Mouse (Mus musculus): ENCODE measurements around the gene Csf3. TPM values are rescaled to one million over a fixed set of nuclear protein-coding genes. Genes with fewer than 3 reads are reported as not detected.

The Csf3 gene
- polyA plus RNA-seq, 1 experiment from 2014 or later, result not detected

DNA sequence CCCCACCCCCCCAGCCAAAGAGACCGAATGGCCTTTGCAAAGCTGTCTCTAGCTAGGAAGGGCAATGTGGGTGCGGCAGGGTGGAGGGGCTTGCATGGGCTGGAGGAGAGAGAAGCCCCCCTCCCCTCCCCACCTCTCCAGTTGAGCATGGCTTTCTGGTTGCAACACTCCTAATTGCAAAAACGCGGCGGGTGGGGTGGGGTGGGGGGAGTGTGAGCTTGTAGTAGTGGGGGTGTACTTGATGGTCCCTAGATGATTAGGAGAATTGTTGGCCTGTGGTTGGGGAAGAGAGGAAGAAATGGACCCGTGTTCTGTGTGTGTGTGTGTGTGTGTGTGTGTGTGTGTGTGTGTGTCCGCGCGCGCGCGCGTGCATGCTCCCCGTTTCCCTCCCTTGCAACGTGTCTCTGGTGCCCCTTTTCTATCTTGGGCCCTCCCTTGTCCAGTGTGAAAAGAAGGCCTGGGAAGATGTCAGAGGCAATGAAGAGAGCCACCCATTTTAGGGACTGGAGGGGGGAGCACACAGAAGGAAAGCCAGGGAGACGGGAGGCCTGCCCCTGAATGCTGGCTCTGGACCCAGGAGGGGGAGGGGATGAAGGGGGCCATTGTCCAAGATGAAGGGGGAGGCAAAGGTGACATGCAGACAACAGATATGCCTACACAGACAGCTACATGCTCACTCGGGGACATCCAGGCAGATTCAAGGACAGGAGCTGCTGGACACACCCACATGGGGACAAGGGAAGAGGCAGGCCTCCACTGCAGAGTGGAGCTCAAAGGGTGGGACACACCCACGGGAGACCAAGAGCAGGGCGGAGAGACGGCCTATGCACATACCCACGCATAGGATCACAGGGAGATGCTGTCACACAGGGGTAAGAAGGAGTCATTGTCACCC is 41.6 kb downstream of the Csf3 start:
- H3K36me3 ChIP-seq, result no peaks in the 10 kb centered on the region
- peak overlapping the region; percentile 79 for H3K4me2 ChIP-seq
- H3K27me3 ChIP-seq (replicated peaks), result no peaks in the 10 kb centered on the region
- peak overlapping the region; percentile 96 for H3K27ac ChIP-seq (replicated peaks)
- peak overlapping the region; percentile 95 for H3K9ac ChIP-seq
- H3K4me1 ChIP-seq, result peaks cover 74% of the 10 kb centered on the region
- WGBS, result 1% methylated on average over 21 of the region's 21 CpGs
- peak overlapping the region; percentile 79 for H3K4me3 ChIP-seq
- ATAC-seq (ENCODE audit: extremely low read depth, insufficient number of reproducible peaks, low FRiP score, low TSS enrichment), result no peak
- no peaks in the 10 kb centered on the region for H3K9me3 ChIP-seq

DNA sequence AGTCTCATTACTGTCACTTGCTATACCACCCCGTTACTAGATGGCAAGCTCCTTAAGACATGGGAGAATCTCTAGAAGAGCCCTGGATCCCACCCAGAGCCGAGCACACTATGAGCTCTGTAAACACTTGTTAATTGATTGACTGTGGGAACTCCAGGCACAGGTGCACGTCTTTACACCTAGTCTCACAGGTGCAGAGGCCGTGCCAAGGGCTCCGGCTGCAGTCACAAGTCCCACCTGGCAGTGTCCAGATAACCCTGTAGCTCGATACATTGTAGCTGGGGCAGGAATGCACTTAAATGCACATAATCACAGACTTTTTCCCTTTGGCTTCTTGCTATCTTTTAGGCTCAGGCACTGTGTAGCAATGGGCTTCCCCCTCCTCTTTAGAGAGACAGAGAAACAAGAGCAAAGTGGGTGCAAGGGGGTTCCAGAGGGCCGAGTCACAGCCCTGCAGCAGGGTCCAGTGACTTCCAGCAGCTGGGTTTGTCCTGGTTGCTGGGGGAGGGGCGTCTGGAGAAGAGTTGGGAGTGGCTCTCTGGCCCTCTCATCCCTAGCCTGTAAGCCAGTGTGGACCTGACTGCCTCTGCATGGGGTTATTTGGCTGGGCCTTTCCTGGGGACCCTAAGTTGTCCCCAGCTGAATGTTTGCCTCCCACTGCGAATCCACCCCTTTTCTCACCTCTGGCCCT is 42.7 kb downstream of the Csf3 start:
- Histone ChIP-seq H3K27me3 (replicated peaks) (no peaks in the 10 kb centered on the region), H3K4me3 (peak overlapping the region; percentile 79), H3K4me1 (peaks cover 83% of the 10 kb centered on the region), H3K27ac (replicated peaks) (peak overlapping the region; percentile 96), H3K36me3 (no peaks in the 10 kb centered on the region), H3K9me3 (no peaks in the 10 kb centered on the region), H3K4me2 (peak overlapping the region; percentile 79), H3K9ac (peak overlapping the region; percentile 95)
- ATAC-seq (ENCODE audit: extremely low read depth, insufficient number of reproducible peaks, low FRiP score, low TSS enrichment), result no peak
- WGBS, result 5% methylated on average over 9 of the region's 9 CpGs

DNA sequence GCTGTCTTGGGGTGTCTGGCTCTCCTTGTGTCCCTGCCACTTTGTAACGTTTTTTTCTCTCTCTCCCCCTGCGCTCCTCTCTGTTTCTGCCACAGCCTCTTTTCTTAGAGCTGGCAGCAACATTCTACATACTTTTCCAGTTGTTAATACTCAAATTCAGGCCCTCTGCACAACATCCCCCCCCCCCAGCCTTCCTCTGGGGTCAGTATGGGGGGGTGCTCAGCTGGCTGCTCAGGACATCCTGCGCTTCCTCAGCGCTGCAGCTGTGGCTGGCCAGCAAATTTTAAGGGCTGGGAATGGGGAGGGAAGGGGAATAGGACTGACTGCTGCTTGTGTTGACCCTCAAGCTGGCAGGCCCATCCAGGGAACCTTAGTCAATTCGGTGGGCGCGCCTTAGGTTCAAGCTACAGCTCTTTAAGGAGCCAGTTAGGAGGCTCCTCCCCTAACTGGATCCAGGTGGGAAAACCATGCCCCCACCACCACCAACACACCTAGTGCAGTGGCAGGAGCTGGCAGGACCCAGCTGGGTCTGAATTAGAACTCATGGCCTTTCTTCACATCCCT is 43.5 kb downstream of the Csf3 start:
- Histone ChIP-seq H3K4me2 (peak overlapping the region; percentile 79), H3K27me3 (replicated peaks) (no peaks in the 10 kb centered on the region), H3K9me3 (no peaks in the 10 kb centered on the region), H3K36me3 (no peaks in the 10 kb centered on the region), H3K27ac (replicated peaks) (peak overlapping the region; percentile 96), H3K4me3 (peak overlapping the region; percentile 79), H3K9ac (peak overlapping the region; percentile 95), H3K4me1 (peaks cover 84% of the 10 kb centered on the region)
- WGBS, result 26% methylated on average over 7 of the region's 7 CpGs
- no peak for ATAC-seq (ENCODE audit: extremely low read depth, insufficient number of reproducible peaks, low FRiP score, low TSS enrichment)

DNA sequence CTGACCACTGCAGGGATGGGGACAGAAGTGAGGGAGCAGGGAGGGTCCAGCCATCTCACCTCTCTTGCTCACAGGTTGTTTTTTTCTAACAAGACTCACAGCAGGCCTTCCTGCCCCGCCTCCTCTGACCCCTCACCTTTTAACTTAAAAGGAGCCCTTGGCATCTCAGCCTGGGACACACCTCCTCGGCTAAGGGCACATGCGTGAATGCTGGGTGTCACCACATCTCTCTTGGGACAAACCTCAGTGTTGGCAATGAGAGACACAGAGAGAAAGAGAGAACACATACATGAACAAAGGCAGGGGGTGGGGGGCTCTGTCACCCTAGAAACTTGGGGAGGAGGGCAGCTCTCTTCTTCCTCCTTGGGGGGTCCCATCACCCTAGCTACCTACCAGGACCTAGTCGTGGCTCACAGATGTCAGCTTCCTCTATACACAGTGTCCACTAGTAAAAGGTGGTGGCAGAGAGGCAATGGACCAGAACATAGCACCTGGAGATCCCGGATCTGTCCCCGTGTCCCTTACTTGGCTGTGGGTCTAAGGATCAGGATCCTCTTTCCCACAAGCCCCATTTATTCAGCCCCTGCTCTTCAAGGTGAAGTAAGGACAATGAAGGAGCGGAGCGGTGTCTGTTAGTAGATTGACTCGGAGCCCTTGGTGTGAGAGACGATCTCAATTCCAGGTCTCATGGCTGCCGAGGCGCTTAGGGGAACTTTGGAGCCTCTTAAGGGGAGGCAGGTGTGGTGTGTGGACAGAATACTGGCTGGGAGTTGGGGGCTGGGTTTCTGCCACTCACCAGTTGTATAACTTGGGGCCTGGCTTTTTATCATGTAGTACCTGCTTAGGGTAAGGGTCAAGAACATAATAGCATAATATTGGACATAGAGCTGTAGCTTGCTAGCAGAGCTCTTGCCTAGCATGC is 45.1 kb downstream of the Csf3 start:
- H3K4me3 ChIP-seq, result peak overlapping the region; percentile 35
- peak overlapping the region; percentile 76 for H3K9ac ChIP-seq
- no peak for ATAC-seq (ENCODE audit: extremely low read depth, insufficient number of reproducible peaks, low FRiP score, low TSS enrichment)
- no peaks in the 10 kb centered on the region for H3K36me3 ChIP-seq
- peaks cover 87% of the 10 kb centered on the region for H3K4me1 ChIP-seq
- H3K27me3 ChIP-seq (replicated peaks), result no peaks in the 10 kb centered on the region
- H3K4me2 ChIP-seq, result peak overlapping the region; percentile 68
- peak overlapping the region; percentile 92 for H3K27ac ChIP-seq (replicated peaks)
- WGBS, result 36% methylated on average over 12 of the region's 12 CpGs
- H3K9me3 ChIP-seq, result no peaks in the 10 kb centered on the region

DNA sequence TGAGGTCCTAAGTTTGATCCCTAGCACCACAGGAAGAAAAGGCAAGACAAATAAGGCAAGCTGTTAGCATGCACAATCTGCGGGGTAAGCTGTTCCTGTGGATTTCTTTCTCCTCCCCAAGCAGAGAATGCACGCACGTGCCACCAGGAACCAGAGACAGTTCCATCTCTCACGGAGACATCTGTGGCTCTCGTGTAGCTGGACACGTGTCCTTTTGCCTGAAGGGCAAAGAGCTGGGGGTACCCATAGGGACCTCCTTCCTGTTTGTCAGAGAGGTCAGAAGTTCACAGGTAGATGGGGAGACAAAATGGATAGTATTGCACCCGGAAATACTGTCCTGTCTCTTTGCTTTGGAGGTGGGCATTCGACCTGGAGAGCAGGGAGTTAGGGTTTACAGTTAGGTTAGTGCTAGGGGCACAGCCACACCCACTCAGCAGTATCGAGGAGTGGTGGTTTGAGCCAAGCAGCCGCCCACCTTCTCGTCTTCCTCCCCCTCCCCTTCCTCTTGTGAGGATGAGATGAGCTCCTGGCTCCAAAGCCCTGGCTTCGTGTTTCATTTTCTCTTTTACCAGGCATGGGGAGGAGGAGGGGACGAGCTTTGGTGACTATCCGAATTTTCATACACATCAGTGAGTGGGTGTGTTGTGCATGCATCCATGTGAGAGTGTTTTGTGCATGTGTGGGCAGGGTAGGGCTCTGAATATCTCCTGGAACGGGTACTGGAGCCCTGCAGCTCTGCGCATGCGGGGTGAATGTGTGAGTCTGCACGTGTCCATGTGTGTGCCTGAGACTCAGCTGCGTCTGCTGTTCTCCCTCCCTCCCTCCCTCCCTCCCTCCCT is 46.0 kb downstream of the Csf3 start:
- WGBS, result 4% methylated on average over 19 of the region's 19 CpGs
- ATAC-seq (ENCODE audit: extremely low read depth, insufficient number of reproducible peaks, low FRiP score, low TSS enrichment), result peak; percentile 16; the same call in 1 of the 2 replicates

DNA sequence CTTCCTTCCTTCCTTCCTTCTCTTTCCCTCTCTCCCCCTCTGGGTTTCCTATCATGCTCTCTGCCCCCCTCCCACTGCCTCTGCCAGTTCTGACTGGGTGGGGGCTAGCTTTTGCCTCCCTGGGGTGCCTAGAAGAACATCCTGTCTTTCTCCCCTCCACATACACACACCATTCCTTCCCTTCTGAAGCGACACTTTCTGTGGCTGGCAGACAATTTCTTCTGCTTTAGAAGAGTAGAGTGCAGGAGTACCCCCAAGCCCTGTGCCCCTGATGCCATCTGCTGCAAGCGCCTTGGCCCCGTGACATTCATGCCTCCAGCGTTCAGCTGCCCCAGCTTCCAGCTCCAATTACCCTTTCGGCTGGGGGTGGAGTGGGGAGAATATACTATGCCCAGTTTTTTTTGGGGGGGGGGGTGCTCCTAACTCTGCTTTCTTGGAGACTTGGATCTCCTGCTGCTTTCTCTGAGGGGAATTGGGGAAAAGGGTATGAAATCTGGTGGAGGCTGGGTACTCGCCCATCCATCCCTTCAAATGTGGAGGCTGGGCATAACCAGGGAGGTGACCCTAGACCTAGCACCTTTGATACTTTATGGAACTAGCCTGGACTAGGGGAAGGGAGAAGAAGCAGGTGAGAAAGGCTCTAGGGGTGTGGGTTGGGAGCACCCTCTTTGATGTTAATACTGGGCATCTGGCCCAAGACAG is 46.9 kb downstream of the Csf3 start:
- H3K9me3 ChIP-seq, result no peaks in the 10 kb centered on the region
- H3K4me1 ChIP-seq, result peaks cover 99% of the 10 kb centered on the region
- no peak for ATAC-seq (ENCODE audit: extremely low read depth, insufficient number of reproducible peaks, low FRiP score, low TSS enrichment)
- H3K27me3 ChIP-seq (replicated peaks), result no peaks in the 10 kb centered on the region
- peak overlapping the region; percentile 18; the same call in 1 of the 2 replicates for H3K4me3 ChIP-seq
- H3K27ac ChIP-seq (replicated peaks), result peak overlapping the region; percentile 92
- H3K9ac ChIP-seq, result peak overlapping the region; percentile 76
- H3K36me3 ChIP-seq, result 0 out of 2 replicates have a peak, but pooled peaks cover 1% of the 10 kb centered on the region
- WGBS, result 41% methylated on average over 6 of the region's 6 CpGs
- peak overlapping the region; percentile 64 for H3K4me2 ChIP-seq

More for the DNA sequence above, 46.0 kb downstream of the Csf3 start:
- peak overlapping the region; percentile 92 for H3K27ac ChIP-seq (replicated peaks)
- no peaks in the 10 kb centered on the region for H3K36me3 ChIP-seq
- peak overlapping the region; percentile 76 for H3K9ac ChIP-seq
- H3K4me2 ChIP-seq, result peak overlapping the region; percentile 68
- H3K4me3 ChIP-seq, result peak overlapping the region; percentile 35
- no peaks in the 10 kb centered on the region for H3K27me3 ChIP-seq (replicated peaks)
- H3K9me3 ChIP-seq, result no peaks in the 10 kb centered on the region
- peaks cover 94% of the 10 kb centered on the region for H3K4me1 ChIP-seq

DNA sequence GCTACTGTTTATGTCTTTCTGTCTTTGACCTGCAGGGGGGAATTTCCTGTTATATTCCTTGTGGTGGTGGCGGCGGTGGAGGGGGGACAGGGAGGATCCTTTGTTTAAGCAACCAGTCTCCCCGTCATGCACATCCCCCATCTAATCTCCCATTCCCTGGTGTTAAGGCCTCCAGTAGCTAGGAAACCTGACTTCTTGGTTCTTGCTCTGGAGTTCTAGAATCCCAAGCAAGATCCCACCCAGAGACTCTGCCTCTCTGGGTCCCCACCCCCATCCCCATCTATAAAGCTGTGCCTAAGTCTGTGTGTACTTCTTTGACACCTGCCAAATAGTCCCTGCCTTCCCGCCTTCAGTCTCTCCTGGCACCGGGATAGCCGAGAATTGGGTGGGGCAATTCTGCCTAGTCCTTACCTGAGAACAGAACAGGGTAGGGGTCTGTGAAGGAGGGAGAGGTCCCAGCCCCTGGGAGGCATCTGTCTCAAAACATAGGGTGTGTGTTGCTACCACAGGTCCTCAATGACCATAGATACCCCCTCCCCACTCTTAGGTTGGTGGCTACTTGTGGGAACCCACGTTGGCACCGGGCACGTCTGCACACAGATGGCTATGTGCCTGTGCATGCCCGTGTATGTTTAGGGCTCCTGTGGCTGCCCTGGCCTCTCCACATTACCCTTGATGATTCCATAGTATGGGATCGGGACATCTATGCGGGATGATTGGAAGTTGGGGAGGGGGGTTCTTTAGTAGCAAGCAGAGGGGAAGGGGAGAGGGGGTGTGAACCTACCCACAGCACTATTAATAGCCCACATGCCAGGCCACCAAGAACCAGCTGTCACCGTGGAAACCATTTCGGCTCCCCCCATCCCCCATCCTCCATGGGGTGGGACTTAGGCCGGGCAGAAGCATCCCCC is 47.7 kb downstream of the Csf3 start:
- Histone ChIP-seq H3K9ac (peak overlapping the region; percentile 76), H3K9me3 (no peaks in the 10 kb centered on the region), H3K4me2 (peak overlapping the region; percentile 64), H3K27ac (replicated peaks) (peak overlapping the region; percentile 92), H3K4me3 (peak overlapping the region; percentile 18), H3K4me1 (peaks cover 99% of the 10 kb centered on the region), H3K36me3 (peaks cover 9% of the 10 kb centered on the region), H3K27me3 (replicated peaks) (no peaks in the 10 kb centered on the region)
- ATAC-seq (ENCODE audit: extremely low read depth, insufficient number of reproducible peaks, low FRiP score, low TSS enrichment), result no peak
- WGBS, result 29% methylated on average over 15 of the region's 15 CpGs

DNA sequence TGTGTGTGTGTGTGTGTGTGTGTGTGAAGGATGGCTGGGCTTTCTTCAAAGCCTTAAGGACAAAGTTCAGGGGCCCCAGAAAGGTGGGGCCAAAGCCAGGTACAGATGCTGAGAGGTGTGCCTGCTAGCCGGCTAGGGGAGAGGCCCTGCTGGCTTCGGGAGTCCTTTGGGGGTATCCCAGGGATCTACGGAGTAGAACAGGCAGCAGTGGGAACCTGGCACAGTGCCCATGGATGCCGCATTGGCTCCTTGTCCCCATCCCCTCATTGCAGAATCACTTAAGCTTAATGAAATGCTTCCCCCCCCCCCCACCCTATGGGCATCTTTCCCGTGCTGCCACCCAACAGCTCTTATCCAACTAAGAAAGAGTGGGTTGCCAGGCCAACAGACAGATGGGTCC is 48.7 kb downstream of the Csf3 start:
- Histone ChIP-seq H3K4me1 (peaks cover 99% of the 10 kb centered on the region), H3K9ac (peak overlapping the region; percentile 76), H3K36me3 (peaks cover 14% of the 10 kb centered on the region), H3K27me3 (replicated peaks) (no peaks in the 10 kb centered on the region), H3K4me2 (peak overlapping the region; percentile 64), H3K4me3 (no peak overlapping the region), H3K9me3 (no peaks in the 10 kb centered on the region), H3K27ac (replicated peaks) (peak overlapping the region; percentile 92)
- 30% methylated on average over 5 of the region's 5 CpGs for WGBS
- no peak for ATAC-seq (ENCODE audit: extremely low read depth, insufficient number of reproducible peaks, low FRiP score, low TSS enrichment)

Data from heart, embryonic 13.5 days (tissue).